Mouse (Mus musculus): ENCODE measurements around the gene Ak5.
A peak's percentile ranks its signal among the peaks of the same experiment; 100 is the strongest.
"Not testable (repeated sequence)": the region's sequence is repeated elsewhere in the genome, so short reads cannot be mapped to it uniquely, and the experiment has no call there.

Ak5 gene

GRCm38 (mm10) chr3:152620534-152620933 lies 47.6 kb downstream of the Ak5 start:
- no peak for DNase-seq

- no peak for DNase-seq
Measured at GRCm38 (mm10) chr3:152620058-152620457, 48.1 kb downstream of the Ak5 start.

DNA sequence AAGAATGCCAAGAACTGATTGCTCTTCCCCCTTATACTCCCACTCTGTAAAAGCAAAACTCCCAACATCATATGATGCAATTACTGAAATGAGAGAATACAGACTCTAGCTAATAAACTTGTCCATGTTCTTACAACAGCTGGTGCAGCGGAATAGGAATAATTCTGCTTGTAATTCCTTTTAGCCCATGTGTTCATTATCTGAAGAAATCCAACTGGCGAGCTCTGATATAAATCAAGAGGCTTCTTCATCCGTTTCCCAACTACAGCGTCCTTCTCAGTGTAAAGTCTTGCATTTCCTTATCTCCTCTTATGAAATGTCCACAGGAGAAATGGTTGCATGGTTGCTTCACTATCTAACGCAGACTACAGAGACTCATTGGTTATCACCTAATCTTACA lies 59.1 kb downstream of the Ak5 start:
- DNase-seq, result no peak

- DNase-seq, result no peak
Measured at GRCm38 (mm10) chr3:152605849-152606248, 62.3 kb downstream of the Ak5 start.

- DNase-seq, result no peak
Measured at GRCm38 (mm10) chr3:152599679-152600078, 68.5 kb downstream of the Ak5 start.

GRCm38 (mm10) chr3:152596406-152597050 lies 71.6 kb downstream of the Ak5 start:
- no peak for DNase-seq

- no peak for DNase-seq
Measured at GRCm38 (mm10) chr3:152592767-152593425, 75.3 kb downstream of the Ak5 start.

GRCm38 (mm10) chr3:152590491-152590890 lies 77.7 kb downstream of the Ak5 start:
- DNase-seq, result no peak

GRCm38 (mm10) chr3:152589101-152589500 lies 79.1 kb downstream of the Ak5 start:
- not testable (repeated sequence) for DNase-seq

DNA sequence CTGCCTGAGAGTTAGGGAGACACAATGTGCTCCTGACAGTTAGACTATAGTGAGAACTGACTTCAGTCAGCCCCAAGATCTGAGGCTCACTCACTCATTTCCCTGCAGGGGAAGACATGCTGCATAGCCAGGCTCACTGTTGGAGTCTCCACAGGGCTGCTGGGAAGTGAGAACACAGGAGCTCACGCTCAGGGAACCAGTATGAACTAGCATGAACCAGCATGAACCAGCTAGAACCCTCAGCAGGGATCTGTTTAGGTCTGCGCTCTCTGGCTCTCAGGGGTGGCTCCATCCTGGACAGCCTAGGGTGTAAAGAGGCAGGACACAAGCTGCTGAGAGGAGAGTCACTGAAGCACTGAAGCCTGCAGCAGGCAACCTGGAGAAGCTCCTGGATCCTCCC lies 81.2 kb downstream of the Ak5 start:
- DNase-seq, result no peak

- no peak for DNase-seq
Measured at GRCm38 (mm10) chr3:152586191-152586590, 82.0 kb downstream of the Ak5 start.

DNA sequence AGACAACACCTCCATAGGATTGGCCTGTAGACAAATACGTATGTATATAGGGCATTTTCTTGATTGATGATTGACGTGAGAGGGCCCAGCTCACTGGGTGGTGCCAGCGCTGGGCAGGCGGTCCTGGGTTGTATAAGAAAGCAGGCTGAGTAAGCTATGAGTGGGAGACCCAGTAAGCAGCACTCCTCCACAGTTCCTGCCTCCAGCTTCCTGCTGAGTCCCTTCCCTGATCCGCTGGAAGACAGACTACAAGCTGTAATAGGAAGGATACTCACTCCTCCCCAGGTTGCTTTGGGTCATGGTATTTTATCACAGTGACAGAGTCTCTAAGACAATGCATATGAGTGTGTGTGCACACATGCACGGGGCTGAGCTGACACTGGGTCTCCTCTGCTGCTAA lies 82.6 kb downstream of the Ak5 start:
- no peak for DNase-seq

DNA sequence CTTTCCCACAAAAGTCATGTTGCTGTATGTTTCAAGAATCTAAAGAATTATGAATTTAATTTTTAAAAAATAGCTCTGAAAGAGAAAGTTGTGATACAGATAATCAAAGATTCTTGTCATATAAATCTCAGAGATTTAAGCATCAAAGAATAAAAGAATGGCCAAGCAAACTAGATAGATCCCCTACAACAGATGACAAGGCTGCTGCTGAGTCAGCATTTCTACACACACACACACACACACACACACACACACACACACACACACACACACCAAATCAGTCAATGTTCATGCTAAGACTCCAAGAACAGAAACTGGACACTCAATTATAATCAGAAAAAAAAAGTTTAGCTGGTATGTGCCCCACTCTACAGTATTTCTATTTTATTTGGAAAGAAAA lies 85.1 kb downstream of the Ak5 start:
- no peak for DNase-seq

DNA sequence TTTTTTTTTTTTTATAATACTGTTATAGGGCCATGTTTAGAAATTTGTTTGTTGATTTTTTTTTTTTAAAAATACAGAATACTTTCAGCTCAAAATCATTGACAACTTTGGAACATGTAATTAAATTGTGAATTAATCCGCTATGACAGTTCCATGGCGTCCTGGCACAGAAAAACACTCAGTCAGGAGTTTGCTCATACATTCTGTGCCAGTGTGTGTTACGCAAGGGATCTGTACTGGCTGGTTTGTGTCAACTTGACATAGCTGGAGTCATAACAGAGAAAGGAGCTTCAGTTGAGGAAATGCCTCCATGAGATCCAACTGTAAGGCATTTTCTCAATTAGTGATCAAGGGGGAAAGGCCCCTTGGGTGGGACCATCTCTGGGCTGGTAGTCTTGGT lies 86.3 kb downstream of the Ak5 start:
- peak; percentile 43 for DNase-seq

GRCm38 (mm10) chr3:152579984-152580591 lies 88.1 kb downstream of the Ak5 start:
- peak; percentile 40 for DNase-seq

DNA sequence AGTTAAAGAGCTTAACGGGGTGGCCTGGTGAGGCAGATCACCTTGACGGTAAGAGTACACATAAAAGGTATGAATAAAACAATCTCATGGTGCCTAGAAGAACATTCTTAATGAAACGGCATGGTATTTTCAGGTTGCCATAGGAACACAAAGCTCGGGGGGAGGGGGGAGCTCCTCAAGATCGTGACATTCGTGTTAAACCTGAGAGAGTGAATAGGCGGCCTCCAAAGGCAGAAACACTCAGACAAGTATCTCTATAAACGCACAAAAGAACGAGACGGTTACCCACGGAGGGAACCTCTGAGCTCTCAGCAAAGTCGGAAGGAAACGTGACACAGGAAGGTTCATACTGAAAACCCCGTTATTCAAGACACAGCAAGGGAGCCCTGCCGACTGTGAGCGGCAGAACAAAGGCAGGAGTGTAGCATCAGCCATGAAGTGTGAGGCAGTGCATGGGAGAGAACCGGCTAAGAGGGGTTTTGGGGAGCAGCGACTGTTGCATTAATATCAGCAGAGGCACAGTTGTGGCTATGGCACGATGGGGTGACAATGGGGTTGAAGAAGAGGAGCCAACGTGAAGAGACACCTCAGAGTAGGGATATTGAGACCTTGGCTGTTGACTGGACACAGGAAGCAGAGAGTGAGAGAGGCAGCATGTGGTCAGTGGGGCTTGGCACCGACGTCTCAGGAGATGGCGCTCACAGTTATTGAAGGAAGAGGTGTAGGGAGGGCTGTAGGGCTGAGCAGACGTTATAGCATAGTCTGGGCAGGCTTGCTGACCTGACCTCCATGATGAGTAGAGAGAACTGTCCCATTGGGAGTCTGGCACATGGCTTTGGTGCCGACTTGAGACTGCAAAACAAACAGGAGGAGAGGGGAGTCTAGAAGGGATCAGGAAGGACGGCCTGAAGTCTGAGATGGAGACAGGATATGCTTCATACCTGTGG lies 89.6 kb downstream of the Ak5 start:
- no peak for DNase-seq

DNA sequence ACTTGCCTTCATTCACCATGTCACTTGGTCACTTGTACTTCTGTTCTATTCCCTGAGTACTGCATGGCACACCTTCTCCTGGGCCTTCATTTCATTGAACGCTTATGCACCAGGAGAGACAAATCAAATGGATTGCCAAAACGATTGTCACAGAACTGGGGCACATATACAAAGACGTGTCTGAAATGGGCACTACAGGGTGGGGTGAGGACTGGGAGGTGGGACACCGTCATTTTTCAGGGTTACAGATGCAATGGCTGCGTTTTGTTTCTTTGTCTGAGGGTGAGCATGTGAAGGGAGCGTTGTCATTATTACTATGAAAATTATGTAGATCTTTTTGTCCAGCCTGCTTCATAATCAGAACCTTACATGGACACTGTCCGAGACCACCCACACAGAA lies 90.4 kb downstream of the Ak5 start:
- DNase-seq, result no peak

DNA sequence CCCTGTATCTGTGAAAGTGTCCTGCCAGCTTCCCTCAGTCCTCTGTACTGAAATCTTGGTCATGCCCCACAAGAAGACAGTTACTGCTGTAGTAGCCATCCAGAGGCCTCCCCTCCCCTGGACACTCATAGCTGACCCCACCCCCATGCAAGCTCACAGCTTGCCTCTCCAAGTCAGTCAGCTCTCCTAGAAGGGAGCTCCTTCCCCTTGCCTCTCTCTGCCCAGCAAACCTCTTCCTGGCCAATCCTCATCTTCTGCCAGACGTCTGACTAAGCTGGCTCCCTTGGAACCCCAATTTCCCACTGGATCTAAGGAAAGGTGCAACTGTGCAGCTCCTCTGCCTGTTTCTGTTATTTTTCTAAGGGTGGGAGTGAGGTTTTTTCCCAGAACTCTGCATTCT lies 90.9 kb downstream of the Ak5 start:
- DNase-seq, result no peak

DNA sequence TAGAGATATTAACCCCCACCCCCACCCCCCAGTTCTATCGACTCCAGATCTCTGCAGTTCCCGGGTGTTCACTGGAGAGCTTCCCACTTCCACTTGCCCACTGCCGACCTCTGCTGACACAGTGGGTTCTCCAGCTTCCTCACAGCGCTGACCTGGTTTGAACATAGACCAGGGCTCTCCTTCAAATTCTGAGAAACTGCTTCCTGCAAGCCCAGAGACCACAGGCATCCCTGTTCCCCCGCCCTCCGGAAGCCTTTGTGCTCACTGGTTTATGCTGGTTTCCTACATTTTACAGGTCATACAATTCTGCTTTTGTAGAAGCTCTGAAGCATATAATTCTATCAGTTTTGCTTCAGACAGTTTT lies 98.9 kb downstream of the Ak5 start:
- no peak for DNase-seq

DNA sequence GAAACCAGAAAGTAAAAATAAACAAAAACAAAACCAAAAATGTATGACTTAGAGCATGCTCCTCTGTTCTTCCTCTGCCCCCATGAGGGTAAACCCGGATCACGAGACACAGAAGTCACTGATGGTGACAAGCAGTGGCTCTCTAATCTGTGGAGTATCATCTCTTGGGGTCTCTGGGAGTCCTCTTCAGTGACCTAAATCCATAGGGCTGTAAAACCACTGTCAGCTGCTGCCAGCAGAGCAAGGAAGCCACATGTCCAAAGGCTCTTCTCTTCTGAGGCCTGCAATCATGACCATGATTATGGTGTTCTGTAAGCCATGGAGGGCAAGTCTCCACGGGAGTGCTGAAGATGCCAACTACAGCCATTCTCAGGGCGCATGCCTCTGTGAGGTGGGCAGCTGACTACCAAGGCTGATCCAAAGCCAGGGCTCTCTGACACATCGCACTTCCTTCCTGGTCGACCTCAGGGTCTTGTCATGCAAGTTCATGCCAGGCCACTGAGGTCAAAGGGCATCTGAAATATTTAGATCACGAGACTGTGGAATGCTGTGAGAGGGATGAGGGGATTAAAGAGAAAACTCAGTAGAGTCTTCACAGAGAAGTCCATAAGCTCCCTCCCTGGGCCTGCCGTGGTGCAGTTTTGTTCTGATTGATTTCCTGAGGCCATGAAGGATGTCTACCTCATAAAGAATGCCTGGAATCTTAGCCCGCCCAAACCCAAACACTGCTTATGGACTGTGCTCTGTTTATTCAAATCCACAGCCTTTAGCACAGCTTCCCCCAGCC lies 99.5 kb downstream of the Ak5 start:
- DNase-seq, result no peak

- DNase-seq, result no peak
Measured at GRCm38 (mm10) chr3:152564516-152565113, 103.5 kb downstream of the Ak5 start.

GRCm38 (mm10) chr3:152563833-152564232 lies 104.3 kb downstream of the Ak5 start:
- no peak for DNase-seq
